Mouse (Mus musculus) spleen, postnatal 4 days (tissue): Measurements from ENCODE around the gene Srsf11.
A peak's percentile ranks its signal among the peaks of the same experiment; 100 is the strongest.

Experiments used
- DNase-seq, 2 experiments: peaks; one replicate each; pipeline ENCODE4 v3.0.0; 2022; ENCODE audit warnings: low spot score in 2 of 2

The Srsf11 gene

GRCm38 (mm10) chr3:158036329-158036988, at the start of gene Srsf11, which contains the start of gene Lrrc40:
Gene Srsf11 (minus strand): TSS chr3:158036639.
Gene Lrrc40 (plus strand): TSS chr3:158036662.
- DNase-seq, result peak; percentile 91 to 95

GRCm38 (mm10) chr3:158077828-158078227, 41.4 kb upstream of the Srsf11 start:
- DNase-seq, result no peak

- DNase-seq, result no peak
Observed at GRCm38 (mm10) chr3:158077380-158077772, 40.9 kb upstream of the Srsf11 start.

- no peak for DNase-seq
Observed at GRCm38 (mm10) chr3:158076685-158077379, 40.4 kb upstream of the Srsf11 start.

GRCm38 (mm10) chr3:158075004-158075403, 38.6 kb upstream of the Srsf11 start:
- no peak for DNase-seq

GRCm38 (mm10) chr3:158068613-158069263, 32.3 kb upstream of the Srsf11 start:
- DNase-seq, result no peak

GRCm38 (mm10) chr3:158067916-158068315, 31.5 kb upstream of the Srsf11 start:
- DNase-seq, result no peak

- no peak for DNase-seq
Observed at GRCm38 (mm10) chr3:158065256-158065655, 28.8 kb upstream of the Srsf11 start.

- no peak for DNase-seq
Observed at GRCm38 (mm10) chr3:158061811-158062523, 25.5 kb upstream of the Srsf11 start.

- no peak for DNase-seq
Observed at GRCm38 (mm10) chr3:158060621-158061291, 24.3 kb upstream of the Srsf11 start.

- DNase-seq, result no peak
Observed at GRCm38 (mm10) chr3:158049508-158049907, 13.1 kb upstream of the Srsf11 start.

GRCm38 (mm10) chr3:158040755-158041154, 4.3 kb upstream of the Srsf11 start:
- no peak for DNase-seq

GRCm38 (mm10) chr3:158038106-158038505, 1.7 kb upstream of the Srsf11 start:
- DNase-seq, result no peak

- DNase-seq, result peak in 1 of 2 experiments; percentile 12
Observed at GRCm38 (mm10) chr3:158035866-158036265, 573 bp downstream of the Srsf11 start.

GRCm38 (mm10) chr3:158032106-158032505, 4.3 kb downstream of the Srsf11 start:
- DNase-seq, result no peak

- DNase-seq, result peak; percentile 91 to 97
Observed at GRCm38 (mm10) chr3:158031371-158031925, 5.0 kb downstream of the Srsf11 start.

GRCm38 (mm10) chr3:158009762-158010320, 26.6 kb downstream of the Srsf11 start:
- no peak for DNase-seq

GRCm38 (mm10) chr3:158008647-158009046, 27.8 kb downstream of the Srsf11 start:
- no peak for DNase-seq

- DNase-seq, result no peak
Observed at GRCm38 (mm10) chr3:157998742-157999369, 37.6 kb downstream of the Srsf11 start.

GRCm38 (mm10) chr3:157995726-157996125, 40.7 kb downstream of the Srsf11 start:
- no peak for DNase-seq
